Mouse (Mus musculus) hindlimb bud, embryonic 11.5 days (tissue): ENCODE results near the gene Prl2b1.

Experiments
- DNase-seq: peaks from one replicate; pipeline ENCODE4 v3.0.0-alpha.2; 2012; ENCODE audit warnings: low read depth, low spot score; ENCODE audit errors: extremely low spot score

The Prl2b1 gene

DNA sequence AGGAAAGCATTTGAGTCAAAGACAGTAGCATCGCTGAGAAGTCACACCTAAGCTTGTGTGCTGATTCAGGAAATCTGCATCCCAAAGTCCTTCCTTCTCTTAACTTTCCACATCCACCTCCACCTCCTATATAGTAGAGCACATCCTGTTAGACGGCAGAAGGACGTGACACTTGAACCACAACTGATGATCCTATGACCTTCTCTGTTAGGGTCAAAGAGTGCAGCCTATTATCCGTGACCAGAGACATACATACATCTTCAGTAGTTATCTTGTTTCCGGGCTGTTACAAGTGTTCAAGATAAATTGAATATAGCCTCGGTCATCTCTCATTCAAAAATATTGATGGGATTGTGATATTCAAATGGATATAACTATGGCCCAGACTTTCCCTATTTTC lies at the start of gene Prl2b1:
Prl2b1 (minus strand) TSS at position 101 of the 400 bp plus-strand sequence.
- DNase-seq, result no peak

- DNase-seq, result no peak
Measured at GRCm38 (mm10) chr13:27438588-27438987, 47.9 kb upstream of the Prl2b1 start, which contains the start of gene Prl8a6. Prl8a6 (minus strand) TSS chr13:27438688.

- no peak for DNase-seq
Measured at GRCm38 (mm10) chr13:27433159-27433558, 42.5 kb upstream of the Prl2b1 start.

DNA sequence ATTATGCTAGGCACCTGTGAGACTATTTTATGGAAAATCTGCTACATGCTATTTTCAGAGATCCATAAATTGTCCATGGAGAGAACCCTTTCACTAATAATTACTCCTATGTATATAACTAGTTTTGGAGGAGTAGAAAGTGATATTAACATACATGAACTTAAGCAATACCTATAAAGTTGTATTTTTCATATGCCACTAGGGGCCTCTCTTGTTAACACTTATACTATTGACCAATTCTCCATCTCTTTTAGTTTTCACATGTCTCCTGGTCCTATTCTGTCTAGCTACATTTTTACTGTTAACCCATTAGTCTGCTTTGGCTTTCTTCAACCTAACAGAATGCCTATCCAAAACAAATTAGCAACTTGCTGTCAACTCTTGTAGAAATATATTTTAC lies 23.0 kb upstream of the Prl2b1 start:
- no peak for DNase-seq

DNA sequence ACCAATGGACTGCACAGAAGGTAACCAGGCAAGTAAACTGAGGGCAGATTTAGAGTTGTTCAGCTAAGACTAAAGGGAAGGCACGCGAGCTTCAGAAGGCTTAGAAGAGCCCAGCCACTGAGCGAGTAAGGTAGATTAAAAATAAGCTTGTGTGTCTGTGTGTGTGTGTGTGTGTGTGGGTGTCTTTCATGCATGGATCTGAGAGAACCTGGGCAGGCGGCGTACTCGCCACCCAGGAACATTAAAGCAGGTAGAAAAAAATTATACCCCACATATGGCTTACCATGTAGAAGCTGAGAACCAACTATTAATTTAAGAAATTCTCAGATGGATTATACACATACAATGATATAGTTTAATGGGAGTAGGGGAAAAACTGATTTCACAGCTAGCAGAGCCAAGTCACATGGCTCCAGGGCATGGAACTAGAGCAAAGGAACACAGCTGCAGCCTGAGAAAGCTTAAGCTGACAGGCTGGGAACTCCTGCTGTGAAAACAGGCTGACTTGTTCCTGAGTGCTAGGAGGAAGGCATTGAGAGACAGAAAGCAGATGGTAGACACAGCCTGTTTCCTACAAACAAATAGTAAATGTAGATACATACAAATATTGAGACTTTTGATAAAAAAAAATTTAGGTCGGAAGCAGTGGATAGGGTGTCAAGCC lies 8.5 kb upstream of the Prl2b1 start:
- DNase-seq, result no peak

- DNase-seq, result no peak
Measured at GRCm38 (mm10) chr13:27345373-27345772, 45.3 kb downstream of the Prl2b1 start, which contains the start of gene Prl8a2. Prl8a2 (plus strand) TSS chr13:27345673.

- no peak for DNase-seq
Measured at GRCm38 (mm10) chr13:27342733-27343275, 47.8 kb downstream of the Prl2b1 start.

DNA sequence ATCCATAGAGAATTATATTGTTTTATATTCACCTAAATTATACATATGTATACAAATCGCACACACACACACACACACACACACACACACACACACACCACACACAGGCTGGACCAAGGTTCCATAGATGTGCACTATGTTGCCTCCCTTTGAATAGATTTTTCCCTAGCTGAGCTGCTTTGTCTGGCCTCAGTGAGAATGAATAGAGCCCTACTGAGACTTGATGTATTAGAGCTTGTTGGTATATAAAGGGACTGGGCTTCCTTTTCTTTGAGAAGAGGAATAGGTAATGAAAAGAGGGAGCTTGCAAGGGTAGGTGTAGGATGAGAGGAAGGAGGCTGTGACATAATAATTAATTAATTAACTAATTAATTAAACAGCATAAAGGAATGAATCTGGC lies 55.7 kb downstream of the Prl2b1 start:
- no peak for DNase-seq
